Mouse (Mus musculus): ENCODE measurements around the gene E2f7. TPM values are rescaled to one million over a fixed set of nuclear protein-coding genes. Genes with fewer than 3 reads are reported as not detected.

Gene E2f7
- polyA plus RNA-seq, 1 experiment from 2014 or later: 32.4 TPM

- Histone ChIP-seq H3K9me3 (ENCODE audit: control insufficient read depth, low read length) (no peaks in the 10 kb centered on the region), H3K27me3 (ENCODE audit: control insufficient read depth, insufficient read depth, low read length) (no peaks in the 10 kb centered on the region), H3K4me2 (replicated peaks; ENCODE audit: low read depth, low read length) (no peak overlapping the region), H3K4me1 (ENCODE audit: control insufficient read depth, insufficient read depth, low read length) (no peaks in the 10 kb centered on the region), H3K4me3 (ENCODE audit: low read length) (no peak overlapping the region), H3K36me3 (ENCODE audit: control insufficient read depth, insufficient read depth, low read length) (no peaks in the 10 kb centered on the region), H3K9ac (ENCODE audit: low read depth, low read length) (no peak overlapping the region), H3K27ac (ENCODE audit: low read depth, low read length) (no peak overlapping the region)
- 62% methylated on average over 10 of the region's 10 CpGs for WGBS
- ATAC-seq (ENCODE audit: low FRiP score, low TSS enrichment): no peak
These were observed 66.1 kb downstream of the E2f7 start for GRCm38 (mm10) chr10:110811209-110811861.

- no peak overlapping the region for H3K27ac ChIP-seq (ENCODE audit: low read depth, low read length)
- ATAC-seq (ENCODE audit: low FRiP score, low TSS enrichment): no peak
- H3K4me1 ChIP-seq (ENCODE audit: control insufficient read depth, insufficient read depth, low read length): no peaks in the 10 kb centered on the region
- H3K36me3 ChIP-seq (ENCODE audit: control insufficient read depth, insufficient read depth, low read length): no peaks in the 10 kb centered on the region
- H3K4me2 ChIP-seq (replicated peaks; ENCODE audit: low read depth, low read length): no peak overlapping the region
- H3K9me3 ChIP-seq (ENCODE audit: control insufficient read depth, low read length): no peaks in the 10 kb centered on the region
- WGBS: 60% methylated on average over 2 of the region's 2 CpGs
- no peak overlapping the region for H3K9ac ChIP-seq (ENCODE audit: low read depth, low read length)
- H3K27me3 ChIP-seq (ENCODE audit: control insufficient read depth, insufficient read depth, low read length): no peaks in the 10 kb centered on the region
- H3K4me3 ChIP-seq (ENCODE audit: low read length): no peak overlapping the region
These were observed 66.6 kb downstream of the E2f7 start for GRCm38 (mm10) chr10:110811862-110812225.

- H3K4me1 ChIP-seq (ENCODE audit: control insufficient read depth, insufficient read depth, low read length): no peaks in the 10 kb centered on the region
- no peaks in the 10 kb centered on the region for H3K9me3 ChIP-seq (ENCODE audit: control insufficient read depth, low read length)
- H3K9ac ChIP-seq (ENCODE audit: low read depth, low read length): no peak overlapping the region
- no peaks in the 10 kb centered on the region for H3K27me3 ChIP-seq (ENCODE audit: control insufficient read depth, insufficient read depth, low read length)
- no peak overlapping the region for H3K27ac ChIP-seq (ENCODE audit: low read depth, low read length)
- ATAC-seq (ENCODE audit: low FRiP score, low TSS enrichment): no peak
- no peak overlapping the region for H3K4me3 ChIP-seq (ENCODE audit: low read length)
- WGBS: 81% methylated on average over 11 of the region's 11 CpGs
- no peak overlapping the region for H3K4me2 ChIP-seq (replicated peaks; ENCODE audit: low read depth, low read length)
- H3K36me3 ChIP-seq (ENCODE audit: control insufficient read depth, insufficient read depth, low read length): no peaks in the 10 kb centered on the region
These were observed 75.9 kb downstream of the E2f7 start for GRCm38 (mm10) chr10:110821139-110821538.

GRCm38 (mm10) chr10:110821692-110822091 lies 76.5 kb downstream of the E2f7 start:
- H3K27me3 ChIP-seq (ENCODE audit: control insufficient read depth, insufficient read depth, low read length): no peaks in the 10 kb centered on the region
- 64% methylated on average over 3 of the region's 3 CpGs for WGBS
- H3K9ac ChIP-seq (ENCODE audit: low read depth, low read length): no peak overlapping the region
- no peak overlapping the region for H3K27ac ChIP-seq (ENCODE audit: low read depth, low read length)
- H3K9me3 ChIP-seq (ENCODE audit: control insufficient read depth, low read length): no peaks in the 10 kb centered on the region
- no peak overlapping the region for H3K4me2 ChIP-seq (replicated peaks; ENCODE audit: low read depth, low read length)
- H3K4me3 ChIP-seq (ENCODE audit: low read length): no peak overlapping the region
- no peak for ATAC-seq (ENCODE audit: low FRiP score, low TSS enrichment)
- no peaks in the 10 kb centered on the region for H3K4me1 ChIP-seq (ENCODE audit: control insufficient read depth, insufficient read depth, low read length)
- no peaks in the 10 kb centered on the region for H3K36me3 ChIP-seq (ENCODE audit: control insufficient read depth, insufficient read depth, low read length)

GRCm38 (mm10) chr10:110832336-110832735 lies 87.1 kb downstream of the E2f7 start:
- WGBS: 29% methylated on average over 6 of the region's 6 CpGs
- no peaks in the 10 kb centered on the region for H3K9me3 ChIP-seq (ENCODE audit: control insufficient read depth, low read length)
- no peak for ATAC-seq (ENCODE audit: low FRiP score, low TSS enrichment)
- H3K4me2 ChIP-seq (replicated peaks; ENCODE audit: low read depth, low read length): no peak overlapping the region
- no peak overlapping the region for H3K9ac ChIP-seq (ENCODE audit: low read depth, low read length)
- H3K4me1 ChIP-seq (ENCODE audit: control insufficient read depth, insufficient read depth, low read length): no peaks in the 10 kb centered on the region
- H3K36me3 ChIP-seq (ENCODE audit: control insufficient read depth, insufficient read depth, low read length): no peaks in the 10 kb centered on the region
- H3K27ac ChIP-seq (ENCODE audit: low read depth, low read length): no peak overlapping the region
- H3K4me3 ChIP-seq (ENCODE audit: low read length): no peak overlapping the region
- H3K27me3 ChIP-seq (ENCODE audit: control insufficient read depth, insufficient read depth, low read length): no peaks in the 10 kb centered on the region

GRCm38 (mm10) chr10:110835115-110835806 lies 90.0 kb downstream of the E2f7 start:
- ATAC-seq (ENCODE audit: low FRiP score, low TSS enrichment): no peak
- no peaks in the 10 kb centered on the region for H3K27me3 ChIP-seq (ENCODE audit: control insufficient read depth, insufficient read depth, low read length)
- H3K9ac ChIP-seq (ENCODE audit: low read depth, low read length): no peak overlapping the region
- no peak overlapping the region for H3K4me2 ChIP-seq (replicated peaks; ENCODE audit: low read depth, low read length)
- H3K36me3 ChIP-seq (ENCODE audit: control insufficient read depth, insufficient read depth, low read length): no peaks in the 10 kb centered on the region
- H3K9me3 ChIP-seq (ENCODE audit: control insufficient read depth, low read length): no peaks in the 10 kb centered on the region
- 68% methylated on average over 6 of the region's 6 CpGs for WGBS
- no peak overlapping the region for H3K4me3 ChIP-seq (ENCODE audit: low read length)
- H3K4me1 ChIP-seq (ENCODE audit: control insufficient read depth, insufficient read depth, low read length): no peaks in the 10 kb centered on the region
- H3K27ac ChIP-seq (ENCODE audit: low read depth, low read length): no peak overlapping the region

Other genes starting within 250 kb of the E2f7 start
- gene Csrp2, start 174.3 kb downstream of the E2f7 start, polyA plus RNA-seq (2014; fragmentation: Nextera tagmentation; extraction: Ambion mirVana): 157 and 158 TPM in 2 replicates

Measured in kidney, embryonic 14.5 days (tissue).